Mouse (Mus musculus) erythroid progenitor cell, adult 5-6 weeks (primary cell): Measurements from ENCODE around the gene Sh3bp5. TPM values are rescaled to one million over a fixed set of nuclear protein-coding genes. Genes with fewer than 3 reads are reported as not detected.
A peak's percentile ranks its signal among the peaks of the same experiment; 100 is the strongest.

Experiments used
- ATAC-seq: replicated peaks from 2 replicates; pipeline ENCODE4 v1.8.0; 2016; ENCODE audit warnings: moderate number of reproducible peaks, mild to moderate bottlenecking, moderate TSS enrichment, inconsistent platforms; ENCODE audit not compliant: poor library complexity, low FRiP score, severe bottlenecking
- total RNA-seq, 2 experiments: library from RNA; stranded (forward) in 1 of 2; stranded (reverse) in 1 of 2; fragments of 150-400 nt in 1 of 2; fragments of 186-747, 209-891 nt in 1 of 2; gene quantifications; 2 replicates each; pipeline versions ENCODE4 v1.2.3 to v1.2.4; 2015 to 2017; ENCODE audit warnings: low replicate concordance in 2 of 2

Gene Sh3bp5
- total RNA-seq, 2 experiments from 2014 or later = 3.9 to 9.6 TPM

- ATAC-seq = no peak
Measured at GRCm38 (mm10) chr14:31413475-31414086, 22.3 kb downstream of the Sh3bp5 start.

DNA sequence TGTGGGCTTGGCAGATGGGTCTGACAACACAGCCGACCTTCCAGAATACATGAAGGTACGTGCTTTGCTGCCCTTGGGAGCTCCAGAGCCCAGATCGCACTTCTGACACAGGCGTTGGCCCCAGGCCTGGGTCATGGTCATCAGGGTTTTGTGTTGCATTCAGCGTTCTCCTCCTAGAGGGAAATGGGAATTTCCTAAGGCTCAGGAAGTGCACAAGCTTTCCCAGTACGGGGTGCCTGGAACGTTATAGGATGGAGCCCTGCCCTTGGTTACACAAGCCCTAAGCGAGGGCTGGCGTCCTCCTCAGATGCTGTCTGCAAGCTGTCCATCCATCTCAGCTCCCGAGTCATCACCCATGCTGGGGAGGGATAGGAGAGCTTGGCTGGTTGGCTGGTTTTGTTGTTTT, 23.2 kb downstream of the Sh3bp5 start:
- ATAC-seq = no peak

GRCm38 (mm10) chr14:31410737-31411136, 25.1 kb downstream of the Sh3bp5 start:
- no peak for ATAC-seq

- no peak for ATAC-seq
Measured at GRCm38 (mm10) chr14:31410123-31410724, 25.7 kb downstream of the Sh3bp5 start.

DNA sequence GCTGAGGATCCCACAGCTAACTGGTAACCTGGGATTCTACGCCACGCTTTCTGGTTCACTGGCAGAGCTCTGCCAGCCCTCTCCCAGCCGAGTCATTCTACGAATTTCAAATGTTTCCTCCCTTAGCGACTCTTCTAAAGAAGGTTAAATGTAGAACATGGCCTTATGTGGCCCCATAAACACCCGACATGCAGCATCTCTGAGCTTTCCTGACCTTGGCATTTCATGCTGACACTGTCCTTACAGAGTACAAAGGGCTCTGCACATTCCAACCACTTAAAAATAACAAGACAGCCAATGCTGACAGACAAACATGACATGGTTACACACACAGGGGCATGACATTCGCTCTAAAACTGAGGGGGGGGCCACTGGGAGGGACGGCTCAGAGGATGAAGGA, 27.2 kb downstream of the Sh3bp5 start:
- ATAC-seq = no peak

- ATAC-seq = no peak
Measured at GRCm38 (mm10) chr14:31407911-31408604, 27.8 kb downstream of the Sh3bp5 start.

GRCm38 (mm10) chr14:31407208-31407607, 28.7 kb downstream of the Sh3bp5 start:
- no peak for ATAC-seq

- ATAC-seq = no peak
Measured at GRCm38 (mm10) chr14:31406154-31406810, 29.6 kb downstream of the Sh3bp5 start.

DNA sequence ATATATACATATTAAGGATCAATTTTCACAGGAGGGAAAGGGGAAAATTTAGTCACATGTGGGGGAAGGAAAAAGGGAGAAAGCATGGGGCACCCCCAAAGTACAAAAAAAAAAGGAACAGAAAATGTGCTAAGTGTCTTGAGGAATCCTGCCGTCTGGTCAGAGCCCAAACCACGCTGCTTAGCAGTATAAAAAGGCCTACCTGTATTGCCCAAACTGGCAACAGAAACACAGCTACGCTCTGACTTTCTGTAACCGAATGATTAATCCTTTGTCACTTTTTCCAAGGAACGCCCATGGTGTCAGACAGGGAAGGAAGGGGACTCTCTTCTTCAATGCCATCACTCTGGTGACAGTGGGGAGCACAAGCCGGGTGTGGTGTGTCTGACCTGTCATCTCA, 30.2 kb downstream of the Sh3bp5 start:
- no peak for ATAC-seq

GRCm38 (mm10) chr14:31404663-31405062, 31.2 kb downstream of the Sh3bp5 start:
- no peak for ATAC-seq

- 0 out of 2 replicates have a peak, but pooled peaks have one; percentile 17 for ATAC-seq
Measured at GRCm38 (mm10) chr14:31403995-31404394, 31.9 kb downstream of the Sh3bp5 start.

- ATAC-seq = no peak
Measured at GRCm38 (mm10) chr14:31403556-31403955, 32.3 kb downstream of the Sh3bp5 start.

DNA sequence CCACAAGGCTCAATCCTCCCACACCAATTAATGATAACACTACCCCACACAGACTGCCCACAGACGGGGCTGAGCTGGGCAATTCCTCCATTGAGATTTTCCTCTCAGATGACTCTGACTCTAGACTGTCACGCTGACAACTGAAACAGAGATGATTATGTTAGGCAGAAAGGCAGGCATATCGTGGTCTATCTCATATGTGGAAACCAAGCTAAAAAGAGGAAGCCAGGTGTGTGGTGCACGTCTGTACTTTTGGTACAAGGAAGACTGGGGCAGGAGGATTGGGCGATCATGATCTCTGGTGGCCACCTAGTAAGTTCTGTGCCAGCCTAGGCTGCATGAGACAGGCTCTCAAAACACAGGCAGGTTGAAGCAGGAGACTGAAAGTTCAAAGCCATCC, 33.2 kb downstream of the Sh3bp5 start:
- no peak for ATAC-seq

GRCm38 (mm10) chr14:31401918-31402427, 33.9 kb downstream of the Sh3bp5 start:
- no peak for ATAC-seq

GRCm38 (mm10) chr14:31400896-31401295, 35.0 kb downstream of the Sh3bp5 start:
- ATAC-seq = no peak

GRCm38 (mm10) chr14:31400246-31400645, 35.6 kb downstream of the Sh3bp5 start:
- no peak for ATAC-seq

- no peak for ATAC-seq
Measured at GRCm38 (mm10) chr14:31399271-31399670, 36.6 kb downstream of the Sh3bp5 start.

DNA sequence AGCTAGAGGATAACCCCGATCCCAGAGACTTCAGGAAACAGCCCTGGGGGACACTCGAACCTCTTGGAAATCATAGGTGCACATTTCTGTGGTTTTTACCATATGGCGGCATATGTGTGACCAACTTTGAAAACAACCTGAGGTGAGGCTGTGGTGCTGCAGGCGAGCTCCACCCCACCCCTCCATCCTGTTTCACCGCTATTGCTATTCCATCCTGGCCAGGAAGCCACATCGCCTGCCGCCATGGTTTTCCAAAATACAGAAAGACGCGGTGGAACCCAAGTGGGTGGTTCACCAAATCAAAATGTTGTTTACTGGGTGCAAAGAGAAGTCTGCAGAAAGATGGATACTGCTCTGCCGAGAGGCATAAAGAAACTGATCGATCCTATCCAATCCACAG, 37.1 kb downstream of the Sh3bp5 start:
- no peak for ATAC-seq

GRCm38 (mm10) chr14:31397791-31398595, 37.9 kb downstream of the Sh3bp5 start:
- no peak for ATAC-seq

DNA sequence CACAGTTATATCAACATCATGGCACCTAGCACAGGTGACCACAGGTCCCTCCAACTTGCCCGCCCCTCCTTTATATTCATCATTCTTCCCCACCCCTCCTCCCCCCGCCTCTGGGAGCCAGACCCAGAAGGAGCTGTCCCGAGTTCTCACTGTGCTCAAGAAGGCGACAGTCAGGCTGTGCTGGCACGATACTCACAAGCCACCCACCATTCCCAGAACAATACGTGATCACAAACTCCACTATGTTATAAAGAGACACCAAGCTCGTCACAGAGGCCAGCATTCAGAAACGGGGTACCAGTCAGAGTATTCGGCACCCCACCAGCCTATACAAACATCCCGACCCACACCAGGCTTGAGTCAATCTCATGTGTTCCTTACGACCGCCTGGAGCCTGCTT, 38.5 kb downstream of the Sh3bp5 start:
- ATAC-seq = no peak
